Mouse (Mus musculus) limb, embryonic 11.5 days (tissue): ENCODE results near the gene Dpp8. TPM values are rescaled to one million over a fixed set of nuclear protein-coding genes. Genes with fewer than 3 reads are reported as not detected.

Experiments
- ATAC-seq: fragments of 200-750 bp; cut with Nextera tagmentation; 2 replicates; pipeline ENCODE4 v1.8.0; 2017; ENCODE audit warnings: low read depth; ENCODE audit not compliant: insufficient number of reproducible peaks, low FRiP score, low TSS enrichment
- DNase-seq: peaks from one replicate; pipeline ENCODE4 v3.0.0-alpha.2; 2015; ENCODE audit warnings: low spot score
- H3K27ac ChIP-seq: fragments of 300-500 bp; sonication (generic); replicated peaks from 2 replicates; pipeline ENCODE4 v1.5.1; 2014; ENCODE audit warnings: low read depth, mild to moderate bottlenecking, low read length
- H3K27me3 ChIP-seq: fragments of 300-500 bp; sonication (generic); 2 replicates; pipeline ENCODE4 v1.6.1; 2014; ENCODE audit warnings: mild to moderate bottlenecking, low read length, mixed read lengths; ENCODE audit not compliant: control insufficient read depth, insufficient read depth
- H3K36me3 ChIP-seq: fragments of 300-500 bp; sonication (generic); 2 replicates; pipeline ENCODE4 v1.6.1; 2014; ENCODE audit warnings: mild to moderate bottlenecking, low read length, moderate library complexity, mixed read lengths; ENCODE audit not compliant: control insufficient read depth, insufficient read depth
- H3K4me1 ChIP-seq: fragments of 300-500 bp; sonication (generic); 2 replicates; pipeline ENCODE4 v1.6.1; 2014; ENCODE audit warnings: low read length, mixed read lengths; ENCODE audit not compliant: control insufficient read depth, insufficient read depth
- H3K4me2 ChIP-seq: fragments of 300-500 bp; sonication (generic); 2 replicates; pipeline ENCODE4 v1.6.1; 2014; ENCODE audit warnings: low read depth, mild to moderate bottlenecking, moderate library complexity; ENCODE audit not compliant: severe bottlenecking
- H3K4me3 ChIP-seq: fragments of 300-500 bp; sonication (generic); 2 replicates; pipeline ENCODE4 v1.5.1; 2014; ENCODE audit warnings: low read depth, low read length
- H3K9ac ChIP-seq: fragments of 300-500 bp; sonication (generic); 2 replicates; pipeline ENCODE4 v1.6.1; 2014; ENCODE audit warnings: mild to moderate bottlenecking, low read length
- H3K9me3 ChIP-seq: fragments of 300-500 bp; sonication (generic); 2 replicates; pipeline ENCODE4 v1.6.1; 2016; ENCODE audit warnings: low read length; ENCODE audit not compliant: control insufficient read depth
- WGBS: fragments of 180-500 bp; shearing (Covaris S2); extraction: QIAGEN DNeasy Blood & Tissue Kit; methylation state at CpG from one replicate; pipeline ENCODE4 v1.1.7; 2014; 5-methylcytosine and 5-hydroxymethylcytosine counted together
- polyA plus RNA-seq: library from polyadenylated mRNA; unstranded; fragments of >200 nt; fragmentation: Nextera tagmentation; extraction: Ambion mirVana; gene quantifications from 2 replicates; pipeline ENCODE4 v1.2.1, GENCODE M21; 2014

Gene Dpp8
- polyA plus RNA-seq, 1 experiment from 2014 or later = 31.1 TPM

GRCm38 (mm10) chr9:65120935-65121334 lies 88.7 kb downstream of the Dpp8 start:
- no peak overlapping the region for H3K27ac ChIP-seq
- H3K4me3 ChIP-seq = no peak overlapping the region
- no peak overlapping the region for H3K9ac ChIP-seq
- DNase-seq (peak; percentile 84), ATAC-seq (0 out of 2 replicates have a peak, but pooled peaks have one; percentile 48)
- H3K4me2 ChIP-seq = no peak overlapping the region
- H3K27me3 ChIP-seq = no peaks in the 10 kb centered on the region
- WGBS = 7% methylated on average over 3 of the region's 3 CpGs
- H3K9me3 ChIP-seq = no peaks in the 10 kb centered on the region
- H3K4me1 ChIP-seq = 0 out of 2 replicates have a peak, but pooled peaks cover 10% of the 10 kb centered on the region
- no peaks in the 10 kb centered on the region for H3K36me3 ChIP-seq

- ATAC-seq (no peak), DNase-seq (no peak)
- Histone ChIP-seq H3K9ac (no peak overlapping the region), H3K27ac (no peak overlapping the region), H3K9me3 (no peaks in the 10 kb centered on the region), H3K36me3 (no peaks in the 10 kb centered on the region; the same call in 1 of the 2 replicates), H3K4me1 (0 out of 2 replicates have a peak, but pooled peaks cover 10% of the 10 kb centered on the region), H3K27me3 (no peaks in the 10 kb centered on the region), H3K4me2 (peak overlapping the region; percentile 27; the same call in 1 of the 2 replicates), H3K4me3 (no peak overlapping the region)
- 14% methylated on average over 18 of the region's 18 CpGs for WGBS
Measured at GRCm38 (mm10) chr9:65122545-65122944, 90.3 kb downstream of the Dpp8 start.

- H3K4me1 ChIP-seq = peaks cover 12% of the 10 kb centered on the region; the same call in 1 of the 2 replicates
- 2% methylated on average over 48 of the region's 48 CpGs for WGBS
- no peaks in the 10 kb centered on the region; the same call in 1 of the 2 replicates for H3K36me3 ChIP-seq
- H3K4me3 ChIP-seq = peak overlapping the region; percentile 40
- no peak for ATAC-seq
- peak; percentile 89 for DNase-seq
- no peak overlapping the region for H3K27ac ChIP-seq
- no peaks in the 10 kb centered on the region for H3K9me3 ChIP-seq
- H3K9ac ChIP-seq = peak overlapping the region; percentile 71
- H3K4me2 ChIP-seq = peak overlapping the region; percentile 95
- no peaks in the 10 kb centered on the region for H3K27me3 ChIP-seq
Measured at GRCm38 (mm10) chr9:65123552-65124168, 91.4 kb downstream of the Dpp8 start.

GRCm38 (mm10) chr9:65128123-65128815 lies 96.1 kb downstream of the Dpp8 start:
- DNase-seq (peak; percentile 81), ATAC-seq (peak; percentile 41; the same call in 1 of the 2 replicates)

GRCm38 (mm10) chr9:65131717-65132116 lies 99.5 kb downstream of the Dpp8 start:
- WGBS = 85% methylated on average over 5 of the region's 5 CpGs
- Histone ChIP-seq H3K27me3 (no peaks in the 10 kb centered on the region), H3K4me3 (no peak overlapping the region), H3K4me1 (peaks cover 14% of the 10 kb centered on the region; the same call in 1 of the 2 replicates), H3K4me2 (no peak overlapping the region), H3K9ac (no peak overlapping the region), H3K9me3 (no peaks in the 10 kb centered on the region), H3K27ac (no peak overlapping the region), H3K36me3 (no peaks in the 10 kb centered on the region; the same call in 1 of the 2 replicates)
- no peak for ATAC-seq
- DNase-seq = no peak

More at GRCm38 (mm10) chr9:65128123-65128815, 96.1 kb downstream of the Dpp8 start:
- Histone ChIP-seq H3K27me3 (no peaks in the 10 kb centered on the region), H3K27ac (no peak overlapping the region), H3K9ac (no peak overlapping the region), H3K4me3 (no peak overlapping the region), H3K36me3 (no peaks in the 10 kb centered on the region; the same call in 1 of the 2 replicates), H3K4me2 (peak overlapping the region; percentile 36), H3K9me3 (no peaks in the 10 kb centered on the region), H3K4me1 (peaks cover 12% of the 10 kb centered on the region; the same call in 1 of the 2 replicates)
- 8% methylated on average over 25 of the region's 25 CpGs for WGBS

Other genes with a start within 250 kb of the Dpp8 start
- 6.3 and 8.2 TPM in 2 replicates for gene Dennd4a, start 221.1 kb upstream of the Dpp8 start, polyA plus RNA-seq
- gene Slc24a1, start 80.8 kb upstream of the Dpp8 start, polyA plus RNA-seq = 0.07 TPM in 2 replicates
- gene Ints14, start 71.5 kb upstream of the Dpp8 start, polyA plus RNA-seq = 77.0 and 80.7 TPM in 2 replicates
- 87.2 and 90.9 TPM in 2 replicates for gene Hacd3, start 10.7 kb upstream of the Dpp8 start, polyA plus RNA-seq
- 13.5 and 15.0 TPM in 2 replicates for gene Igdcc4, start 69.1 kb downstream of the Dpp8 start, polyA plus RNA-seq
- gene Igdcc3, start 108.8 kb downstream of the Dpp8 start, polyA plus RNA-seq = 44.5 and 46.2 TPM in 2 replicates
- gene Parp16, start 162.9 kb downstream of the Dpp8 start, polyA plus RNA-seq = 7.2 and 8.2 TPM in 2 replicates
- 0.11 TPM in 2 replicates for gene Cilp, start 232.8 kb downstream of the Dpp8 start, polyA plus RNA-seq